Mouse (Mus musculus): ENCODE measurements around the gene Ssbp3. TPM values are rescaled to one million over a fixed set of nuclear protein-coding genes. Genes with fewer than 3 reads are reported as not detected.

The Ssbp3 gene
- total RNA-seq, 2 experiments from 2014 or later = 27.5 to 37.9 TPM

DNA sequence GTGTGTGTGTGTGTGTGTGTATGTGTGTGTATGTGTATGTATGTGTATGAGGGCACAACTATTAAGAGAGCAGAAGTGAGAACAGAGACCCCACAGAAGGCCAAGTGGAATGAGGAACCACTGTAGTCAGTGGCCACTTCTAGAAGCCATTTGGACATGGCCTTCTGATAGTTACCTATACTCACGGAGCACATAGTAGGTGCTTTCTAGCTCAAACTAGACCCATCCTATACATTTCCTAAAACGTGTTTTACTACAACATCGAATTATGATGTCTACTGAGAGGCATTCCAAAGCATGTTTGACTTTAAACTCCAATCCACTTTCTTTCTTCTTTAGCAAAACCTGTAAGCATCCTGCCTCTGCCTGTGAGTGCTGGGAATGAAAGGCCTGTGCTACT lies 4.6 kb upstream of the Ssbp3 start:
- no peak for DNase-seq

DNA sequence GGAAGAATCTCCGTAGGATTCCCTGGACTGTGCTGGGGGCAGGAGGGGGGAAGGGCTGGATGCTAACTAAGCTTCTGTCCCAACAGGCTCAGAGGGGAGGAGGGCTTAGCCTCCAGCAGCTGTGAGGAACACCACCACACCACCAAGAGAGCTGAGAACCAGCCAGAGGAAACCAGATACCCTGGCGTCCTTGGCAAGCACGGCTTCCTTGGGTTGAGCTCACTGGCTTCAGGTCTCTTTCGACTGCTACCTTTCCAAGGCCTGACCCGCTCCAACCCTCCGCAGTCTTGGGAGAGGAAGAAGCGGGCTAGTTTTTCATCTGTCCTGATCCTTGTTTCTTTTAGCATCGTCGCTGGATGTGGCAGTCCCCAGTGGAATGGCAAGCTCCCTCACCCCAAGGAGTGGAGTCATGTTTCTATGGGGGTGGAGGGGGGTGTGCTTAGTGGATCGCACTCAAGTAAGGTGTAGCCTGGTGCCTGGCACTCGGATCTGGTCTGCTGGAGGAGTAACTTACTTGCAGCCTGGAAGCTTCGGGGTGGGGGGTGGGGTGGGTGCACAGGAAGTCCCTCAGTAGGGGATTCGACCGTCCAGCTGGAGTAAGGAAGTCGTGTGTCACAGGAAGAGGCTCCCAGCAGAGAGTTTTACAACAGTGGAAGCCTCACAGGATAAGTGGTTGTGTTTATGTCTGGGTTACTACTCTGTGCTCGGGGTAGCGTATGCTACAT lies 2.6 kb upstream of the Ssbp3 start:
- DNase-seq = peak; percentile 63 to 71

DNA sequence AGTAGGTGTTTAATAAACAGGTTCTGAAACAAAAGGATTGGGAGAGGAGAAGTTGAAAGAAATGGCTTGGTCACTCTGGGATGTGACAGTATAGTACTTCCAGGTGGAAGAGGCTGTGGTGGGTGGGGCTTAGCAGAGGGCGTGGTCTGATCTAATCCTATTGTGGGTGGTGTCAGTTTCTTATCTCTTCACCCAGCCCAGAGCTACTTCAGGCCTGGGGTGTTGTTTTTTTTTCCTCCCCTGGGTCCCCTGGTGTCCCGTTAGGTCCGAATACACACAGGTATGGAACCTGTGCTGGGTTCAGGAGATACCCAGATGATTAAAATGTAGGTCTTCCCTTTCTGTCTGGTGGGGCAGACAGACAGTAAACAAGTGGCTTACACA lies 2.1 kb upstream of the Ssbp3 start:
- peak; percentile 73 to 76 for DNase-seq

DNA sequence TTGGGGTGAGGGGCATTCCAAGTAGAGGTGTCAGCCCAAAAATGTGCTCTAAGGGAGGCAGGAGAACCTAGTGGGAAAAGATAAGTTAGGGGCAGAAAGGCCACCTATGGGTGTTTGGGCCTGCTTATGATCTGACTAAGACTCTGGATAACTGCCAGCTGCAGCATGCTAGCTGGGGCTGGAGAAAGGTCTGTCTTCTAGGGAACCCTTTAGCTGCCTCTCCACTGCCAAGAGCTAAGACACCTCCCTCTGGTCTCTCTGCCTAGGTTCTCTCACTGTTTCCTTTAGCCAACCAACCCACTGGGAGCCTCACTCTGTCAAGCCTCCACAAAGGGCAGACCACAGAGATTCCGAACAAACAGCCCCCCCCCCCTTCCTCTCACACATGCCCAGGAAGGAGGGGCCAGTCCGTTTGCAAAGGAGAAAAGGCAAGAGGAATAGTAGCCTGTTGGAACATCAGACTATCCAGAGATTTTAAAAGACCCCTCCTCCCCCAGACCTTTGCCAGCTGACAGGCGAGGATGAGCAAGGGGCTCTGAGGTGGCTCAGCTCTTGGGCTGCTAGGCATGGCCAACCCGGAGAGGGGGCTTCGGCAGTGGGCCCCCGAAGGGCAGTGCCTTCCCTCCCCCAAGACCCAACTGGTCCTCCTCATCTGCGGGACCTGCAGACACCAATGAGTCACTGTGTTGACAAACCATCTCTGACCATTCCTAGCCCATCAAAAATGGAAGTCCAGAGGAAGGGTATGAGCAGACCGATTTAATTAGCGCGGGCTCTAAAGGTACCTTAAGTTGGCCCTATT lies 1.4 kb upstream of the Ssbp3 start:
- DNase-seq = peak; percentile 82 to 83

DNA sequence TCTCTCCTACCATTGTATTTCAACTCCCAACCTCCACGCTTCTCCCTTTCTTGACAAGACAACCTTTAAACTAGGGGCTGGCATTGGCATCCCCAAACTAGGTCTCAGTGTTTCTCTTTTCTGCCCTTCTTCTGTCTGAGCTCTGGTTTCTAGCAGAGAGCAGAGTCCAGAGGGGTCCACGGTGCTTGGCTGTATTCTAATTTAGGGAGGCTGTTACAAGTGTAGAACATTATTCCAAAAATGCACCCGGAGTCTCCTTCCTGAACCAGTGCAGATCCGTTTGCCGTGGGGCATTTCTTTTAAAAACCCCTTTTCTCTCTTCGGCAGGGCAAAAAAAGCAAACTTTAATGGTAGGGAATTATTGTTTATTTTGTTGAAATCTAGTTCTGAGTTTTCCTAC lies 704 bp upstream of the Ssbp3 start:
- no peak for DNase-seq

DNA sequence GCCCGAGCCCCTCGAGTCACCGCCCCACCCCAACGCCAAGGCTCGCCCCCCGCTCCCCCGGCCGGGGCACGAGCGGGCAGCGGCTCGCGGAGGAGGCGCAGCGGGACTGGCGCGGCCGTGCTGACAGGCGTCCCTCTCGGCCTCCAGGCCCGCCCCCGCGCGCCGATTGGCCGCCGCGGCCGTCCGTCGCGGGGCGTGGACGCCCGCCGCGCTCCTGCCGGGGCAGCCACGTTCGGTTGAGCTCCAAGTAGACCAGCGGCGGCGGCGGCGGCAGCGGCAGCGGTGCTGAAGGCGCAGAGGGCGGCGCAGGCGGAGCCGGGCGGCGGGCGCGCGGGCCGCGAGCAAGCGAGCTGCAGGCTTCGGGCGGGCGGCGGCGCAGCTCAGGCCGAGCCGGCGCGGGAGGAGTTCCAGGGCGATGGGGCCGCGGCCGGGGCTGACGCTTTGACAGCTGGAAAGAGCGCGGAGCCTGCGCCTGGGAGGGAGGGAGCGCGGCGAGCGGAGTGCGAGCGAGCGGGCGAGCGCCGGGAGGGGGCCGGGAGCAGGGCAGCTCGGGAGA lies 823 bp downstream of the Ssbp3 start:
- peak; percentile 93 to 97 for DNase-seq

DNA sequence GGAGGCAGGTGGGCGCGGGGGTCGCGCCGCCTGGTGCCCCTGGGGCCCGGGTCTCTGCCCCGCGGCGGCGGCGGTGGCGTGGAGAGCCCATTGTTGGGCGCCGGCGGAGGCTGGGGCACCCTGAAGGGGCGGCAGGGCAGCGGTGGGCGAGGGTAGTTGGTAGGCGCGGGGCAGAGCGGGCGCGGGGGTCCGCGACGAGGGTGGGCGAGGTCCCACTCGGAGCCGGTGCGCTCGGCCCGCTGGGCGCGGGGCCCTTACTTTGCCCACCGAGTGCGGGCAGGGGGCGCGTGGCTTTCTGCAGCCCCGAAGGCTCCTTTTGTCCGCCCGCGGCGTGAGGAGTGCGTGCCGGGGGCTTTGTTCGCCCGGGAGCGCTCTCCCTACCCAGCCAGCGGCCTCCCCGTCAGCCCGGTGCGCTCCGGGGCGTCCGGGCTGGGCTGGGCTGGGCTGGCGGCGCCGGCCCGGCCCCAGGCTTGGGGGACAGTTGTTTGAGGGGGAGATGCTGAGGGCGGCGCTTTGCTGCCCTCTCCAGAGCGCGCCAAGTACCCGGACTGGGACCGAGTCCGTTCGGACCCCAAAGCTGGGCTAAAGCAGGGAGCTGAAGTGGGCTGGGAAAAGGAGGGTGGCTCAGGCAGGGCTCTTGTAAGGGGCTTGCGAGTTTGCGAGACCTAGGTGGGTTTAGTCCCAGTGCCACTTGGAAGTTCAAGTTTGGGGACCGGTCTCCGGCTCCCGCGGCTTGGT lies 1.6 kb downstream of the Ssbp3 start:
- DNase-seq = peak; percentile 20 to 45

DNA sequence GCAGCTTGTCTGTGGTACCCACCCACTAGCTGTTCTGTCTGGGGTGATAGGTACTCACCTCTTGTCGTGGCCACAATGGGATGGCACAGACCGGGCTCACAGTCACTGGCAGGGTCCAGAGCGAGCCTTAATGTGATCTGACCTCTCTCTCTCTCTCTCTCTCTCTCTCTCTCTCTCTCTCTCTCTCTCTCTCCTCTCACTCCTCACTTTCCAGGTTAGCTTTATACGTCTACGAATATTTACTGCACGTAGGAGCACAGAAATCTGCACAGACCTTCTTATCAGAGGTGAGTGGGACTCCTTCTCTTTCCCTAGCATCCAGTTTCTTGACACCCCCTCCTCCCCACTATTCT lies 2.2 kb downstream of the Ssbp3 start:
- DNase-seq = no peak

DNA sequence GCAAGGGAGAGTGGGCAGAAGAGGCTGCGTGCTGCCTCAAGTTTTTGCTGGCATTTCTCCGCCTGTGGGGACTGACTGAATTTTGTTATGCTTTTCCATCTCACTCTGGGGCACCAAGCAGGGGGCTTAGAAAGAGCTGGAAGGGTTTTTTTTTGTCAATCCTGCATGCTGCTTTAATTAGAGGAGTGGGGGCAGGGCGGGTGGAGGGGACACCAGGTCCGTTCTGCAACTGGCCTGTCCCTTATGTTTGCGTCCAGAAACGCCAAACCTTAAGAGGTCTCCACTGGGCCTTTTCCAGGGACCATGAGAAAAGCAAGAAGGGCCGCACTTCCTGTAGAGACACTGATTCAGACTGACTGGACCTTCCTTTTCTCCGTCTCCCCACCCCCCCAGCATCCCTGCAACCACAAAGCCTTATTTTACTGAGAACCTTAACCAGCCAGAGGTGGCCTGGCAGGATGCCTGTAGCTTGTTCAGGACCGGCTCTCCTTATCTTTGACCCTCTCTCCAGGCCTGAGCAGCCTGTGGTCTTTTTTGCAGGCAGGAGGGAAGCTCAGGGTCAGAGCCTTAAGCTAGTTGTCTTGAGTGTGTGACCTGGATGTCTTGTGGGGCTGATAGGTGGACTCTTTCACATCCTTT lies 3.0 kb downstream of the Ssbp3 start:
- peak; percentile 34 to 54 for DNase-seq

DNA sequence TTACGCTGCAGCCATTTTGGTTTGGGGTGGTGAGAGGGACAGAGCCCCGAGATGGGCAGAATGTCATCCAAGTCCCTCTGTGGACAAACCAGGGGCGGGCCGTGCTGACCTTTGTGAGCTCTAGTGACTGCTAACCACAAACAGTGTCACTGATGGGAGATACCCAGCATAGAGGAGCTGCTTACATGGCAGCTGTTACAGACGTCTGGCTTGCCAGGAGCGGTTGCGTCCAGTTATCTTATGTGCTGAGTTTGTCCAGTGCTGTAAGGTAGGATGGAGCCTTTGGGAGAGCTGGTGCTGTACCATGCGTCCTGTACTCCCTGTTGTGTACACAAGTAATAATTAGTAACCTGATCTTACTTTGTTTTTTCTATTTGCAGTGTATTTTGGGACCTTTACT lies 4.8 kb downstream of the Ssbp3 start:
- no peak for DNase-seq

DNA sequence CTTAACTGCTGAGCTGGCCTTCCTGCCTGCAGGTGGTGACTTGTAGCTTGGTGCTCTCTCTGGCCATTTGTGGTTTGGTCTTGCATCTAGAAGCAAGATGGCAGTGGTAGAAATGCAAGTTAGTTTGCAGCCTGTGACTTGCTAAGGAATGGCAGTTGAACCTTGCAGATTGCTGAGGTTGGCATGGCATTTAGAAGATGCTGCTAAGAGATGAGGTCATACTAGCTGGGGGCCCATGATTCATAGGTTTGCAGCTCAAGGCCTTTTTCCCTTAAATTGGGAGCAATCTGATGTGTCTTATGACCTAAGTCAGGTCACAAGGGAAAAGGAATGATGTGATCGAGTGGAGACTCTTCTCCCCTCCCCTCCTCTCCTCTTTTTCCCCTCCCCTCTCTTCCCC lies 7.8 kb downstream of the Ssbp3 start:
- DNase-seq = no peak

DNA sequence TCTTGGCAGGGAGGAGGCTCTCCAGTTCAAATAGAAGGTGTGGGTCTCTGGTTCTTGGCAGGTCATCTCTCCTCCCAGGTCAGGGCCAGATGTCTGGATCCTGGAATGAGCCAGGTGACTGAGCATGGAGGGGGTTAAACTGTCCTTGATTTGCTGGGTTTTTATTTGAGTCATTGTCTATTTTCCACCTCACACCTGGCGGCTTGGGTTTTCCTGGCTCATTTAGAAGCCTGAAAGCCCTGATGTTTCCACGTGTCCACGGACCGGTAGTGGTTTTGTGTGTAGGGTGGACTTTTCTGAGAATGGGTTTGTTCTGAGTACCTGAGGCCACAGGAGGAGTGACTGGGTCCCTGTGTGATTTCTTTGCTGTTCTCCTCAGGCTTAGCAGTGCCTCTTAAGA lies 9.6 kb downstream of the Ssbp3 start:
- DNase-seq = no peak

DNA sequence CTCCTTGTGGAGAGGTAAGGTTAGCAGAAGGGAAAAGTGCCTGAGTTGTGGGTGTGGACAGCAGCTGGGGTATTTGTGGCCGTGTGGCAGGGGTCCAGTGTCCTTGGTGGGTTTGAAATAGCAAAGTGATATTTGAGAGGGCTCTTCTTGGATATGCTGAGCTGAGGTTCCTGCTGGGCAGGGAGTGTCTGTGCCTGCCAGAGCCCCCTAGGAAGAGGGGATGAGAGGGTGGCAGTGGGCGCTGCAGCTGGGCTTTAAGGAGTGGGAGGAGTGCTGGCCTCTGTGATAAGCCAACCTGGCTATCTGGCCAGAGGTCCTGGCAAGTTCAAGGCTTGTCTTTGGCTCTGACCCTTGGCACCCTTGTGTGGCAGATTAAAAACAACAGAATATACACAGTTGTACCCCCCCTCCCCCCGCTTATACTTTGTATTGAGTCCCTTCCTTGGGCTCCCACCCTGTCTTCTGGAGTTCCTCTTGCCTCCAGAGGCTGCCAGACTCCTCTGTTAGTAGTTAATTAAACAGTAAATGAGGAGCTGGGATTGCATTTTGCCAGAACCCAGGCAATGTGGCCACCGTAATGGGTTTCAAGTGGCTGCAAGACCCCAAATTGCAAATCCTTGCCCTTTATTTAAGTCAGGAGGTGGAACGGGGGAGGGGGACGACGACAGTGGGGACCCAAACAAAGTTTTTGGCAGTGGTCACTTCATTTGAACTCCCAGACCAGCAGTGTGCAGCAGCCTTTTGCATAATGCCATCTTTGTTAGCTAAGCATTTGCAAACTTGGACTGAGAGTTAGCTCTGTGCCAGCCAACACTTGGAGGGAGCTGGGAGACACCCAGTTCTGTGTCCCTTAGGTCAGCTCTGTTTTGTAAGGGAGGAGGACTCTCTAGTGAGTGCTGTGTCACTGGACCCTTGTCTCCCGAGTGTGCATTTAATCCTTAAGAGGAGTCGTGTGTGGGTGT lies 11.2 kb downstream of the Ssbp3 start:
- DNase-seq = peak; percentile 43 to 68

DNA sequence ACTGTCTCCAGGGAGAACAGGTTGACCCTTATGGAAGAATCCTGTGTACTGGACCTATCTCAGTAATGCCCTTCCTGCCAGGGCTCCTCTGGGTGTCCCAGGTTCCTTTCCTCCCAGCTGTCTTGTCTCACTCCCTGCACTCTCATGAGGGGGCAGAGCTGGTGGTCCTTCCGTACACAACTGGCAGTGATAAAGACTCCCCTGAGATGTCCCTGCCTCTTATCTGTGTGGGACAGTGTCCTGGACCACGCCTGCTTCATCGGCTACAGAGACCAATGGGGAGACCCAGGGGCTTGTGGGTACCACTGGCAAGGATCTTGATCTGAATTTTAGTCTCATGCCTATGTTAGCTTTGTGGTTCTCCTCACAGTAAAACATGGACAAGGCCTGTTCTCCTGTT lies 12.4 kb downstream of the Ssbp3 start:
- no peak for DNase-seq

DNA sequence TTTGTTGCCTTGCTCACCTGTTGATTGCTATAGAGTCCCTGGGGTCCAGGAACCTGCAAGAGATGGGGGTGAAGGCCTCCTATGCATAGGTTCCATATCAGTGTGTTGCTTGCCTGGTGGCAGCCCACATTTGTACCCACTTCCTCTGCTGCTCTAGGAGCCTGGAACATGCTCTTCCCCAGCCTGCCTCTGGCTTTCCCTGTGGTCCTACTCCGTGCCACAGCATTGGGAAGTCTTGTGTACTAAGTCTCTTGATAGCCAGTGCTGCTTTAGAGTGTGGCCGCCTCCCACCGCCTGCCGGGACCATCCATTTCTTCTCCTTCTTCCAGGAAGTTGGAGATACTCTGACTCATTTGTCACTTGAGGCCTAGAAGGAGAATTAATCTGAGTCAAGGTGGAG lies 13.7 kb downstream of the Ssbp3 start:
- DNase-seq = no peak

DNA sequence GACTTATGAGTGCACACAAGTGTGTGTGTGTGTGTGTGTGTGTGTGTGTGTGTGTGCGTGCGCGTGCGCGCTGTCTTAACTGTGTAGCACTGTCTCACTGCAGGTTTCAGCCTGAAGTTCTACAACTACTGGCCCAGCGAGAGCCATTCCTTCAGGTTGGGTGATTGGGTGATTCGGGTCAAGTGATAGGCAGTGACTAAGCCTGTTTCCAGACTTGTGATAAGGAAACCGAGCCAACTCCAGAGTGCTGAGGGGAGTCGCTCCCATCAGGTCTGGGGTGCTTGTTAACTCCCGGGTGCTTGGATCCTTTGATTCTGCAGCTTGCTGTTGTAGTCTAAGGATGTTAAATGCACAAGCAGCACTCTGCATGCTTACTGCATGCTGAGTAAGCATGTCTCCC lies 14.4 kb downstream of the Ssbp3 start:
- no peak for DNase-seq

DNA sequence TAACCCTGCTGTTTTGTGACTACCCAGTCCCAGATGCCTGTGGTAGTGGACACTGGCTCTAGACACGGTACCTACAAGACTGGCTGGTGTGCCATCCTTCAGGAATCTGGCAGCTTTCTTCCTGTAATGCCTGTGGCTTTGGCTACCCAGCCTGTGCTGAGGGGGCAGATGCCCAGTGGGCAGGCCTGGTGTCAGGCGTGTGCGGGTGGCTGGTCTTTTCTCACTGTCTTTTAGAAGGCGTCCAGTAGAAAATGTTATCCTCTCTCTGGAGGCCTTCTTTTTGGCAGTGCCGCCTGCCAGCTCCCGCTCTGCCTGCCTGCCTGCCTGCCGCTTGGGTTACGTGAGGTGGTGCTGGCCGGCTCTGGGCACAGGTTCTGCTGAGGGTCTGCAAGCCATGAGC lies 15.9 kb downstream of the Ssbp3 start:
- no peak for DNase-seq

DNA sequence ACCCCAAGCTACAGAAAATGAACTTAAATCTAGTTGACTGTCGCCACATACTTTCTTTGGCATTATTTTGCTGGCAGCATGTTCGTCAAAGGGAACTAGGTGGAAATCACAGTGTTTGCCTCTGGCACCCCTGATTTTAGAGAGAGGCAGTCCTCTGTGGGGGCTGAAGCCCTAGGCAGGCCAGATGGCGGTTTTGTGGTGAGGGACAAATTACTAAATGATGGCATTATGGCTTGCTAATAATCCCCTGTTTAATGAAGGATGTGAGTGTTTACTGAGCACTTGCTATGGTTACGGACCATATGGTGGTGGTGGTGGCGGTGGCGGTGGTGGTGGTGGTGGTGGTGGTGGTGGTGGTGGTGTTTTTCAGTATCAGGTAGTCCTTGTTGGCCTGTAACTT lies 16.5 kb downstream of the Ssbp3 start:
- DNase-seq = no peak

DNA sequence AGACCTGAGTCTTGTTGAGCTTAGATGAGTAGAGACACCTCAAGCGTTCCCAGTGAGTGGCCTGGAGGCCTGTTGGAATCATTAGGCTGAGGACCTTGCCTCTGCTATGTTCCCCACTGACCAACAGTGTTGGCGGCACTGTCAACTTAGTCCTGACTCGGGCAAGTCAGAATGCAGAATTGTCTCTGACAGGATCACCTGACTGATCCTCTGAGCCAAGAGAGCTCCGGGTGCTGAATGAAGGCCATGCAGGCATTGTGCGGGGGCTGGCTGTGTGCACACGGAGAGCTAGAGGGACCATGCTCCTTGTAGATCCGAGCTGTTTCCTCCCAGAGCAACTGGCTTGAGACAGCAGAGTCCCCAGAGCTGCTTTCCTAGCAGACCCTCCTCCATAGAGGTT lies 18.5 kb downstream of the Ssbp3 start:
- DNase-seq = peak; percentile 29 to 40

DNA sequence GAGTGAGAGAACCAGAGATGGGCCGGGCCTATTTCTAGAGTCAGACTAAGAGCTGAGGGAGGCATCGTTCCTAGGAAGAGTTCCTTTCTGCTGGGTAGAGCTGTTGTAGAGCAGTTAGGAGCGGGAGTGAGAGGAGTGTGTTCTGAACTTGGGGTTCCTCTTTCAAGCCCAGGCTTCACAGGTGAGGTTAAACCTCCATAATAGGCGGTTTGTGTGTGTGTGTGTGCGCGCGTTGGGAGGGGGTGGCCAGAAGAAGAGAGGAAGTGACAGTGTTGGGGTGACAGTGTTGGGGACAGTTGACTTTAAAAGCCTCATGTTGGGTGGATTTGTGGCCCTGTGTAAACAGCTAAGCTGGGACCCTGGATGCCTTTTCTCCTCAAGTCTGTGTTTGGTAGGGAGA lies 22.1 kb downstream of the Ssbp3 start:
- no peak for DNase-seq

DNA sequence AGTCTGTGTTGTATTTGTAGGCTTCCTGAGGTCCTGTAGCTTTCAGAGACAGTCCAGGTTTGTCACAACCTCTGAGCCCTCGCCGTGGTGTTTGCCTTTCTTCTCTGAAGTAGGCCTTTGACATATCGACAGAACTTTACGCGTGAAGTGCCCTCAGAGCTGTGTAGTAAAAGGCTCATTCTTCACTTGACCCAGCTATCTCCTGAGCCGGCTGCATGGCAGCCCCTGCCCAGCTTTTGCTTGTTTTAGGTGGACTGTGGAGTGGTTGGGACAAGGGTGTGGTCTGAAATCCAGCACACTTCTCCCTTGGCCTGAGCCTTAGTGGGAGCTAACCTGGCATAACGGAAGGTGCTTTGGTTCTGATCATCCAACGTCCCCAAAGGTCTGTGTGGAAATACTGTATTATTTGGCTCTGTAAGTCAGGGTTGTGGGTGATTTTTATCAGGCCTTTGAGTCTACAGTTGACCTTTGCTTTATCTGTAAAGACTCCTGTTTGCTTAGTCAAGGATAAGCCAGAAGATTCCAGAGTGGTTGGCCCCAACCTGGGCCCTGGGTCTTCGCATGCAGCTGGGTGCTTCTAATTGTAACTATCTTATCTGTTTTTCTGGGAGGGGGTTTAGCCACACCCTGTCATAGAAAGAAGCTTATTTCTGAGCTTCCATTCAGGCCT lies 23.4 kb downstream of the Ssbp3 start:
- no peak for DNase-seq

Data from heart, adult 18-20 months (tissue).